Comparison of ENCODE assay signal across 12 mouse cellular contexts in genomic region chr9:110459145-110459727, GRCm38 (mm10). TPM values are rescaled to one million over a fixed set of nuclear protein-coding genes. Genes with fewer than 3 reads are reported as not detected.
DNase-seq lines count a peak whose midpoint lies in the region; ATAC-seq and TF ChIP-seq lines count a peak whose summit lies in the region.
"Had no signal": no experiment of that assay in that cellular context is flagged by ENCODE, and none has a peak within 500 bp of the region (broad histone marks: within the 10 kb centered on the region; RNA-seq: fewer than 3 reads in every experiment).

No protein-coding gene starts in this region.

- no peak for ATAC-seq in kidney, embryonic 16.5 days (ENCODE audit: low FRiP score, low TSS enrichment)

- no peak overlapping the region for H3K4me3 ChIP-seq in kidney, adult 2 months (ENCODE audit: insufficient read depth, low read depth, low read length)
- no peak overlapping the region for H3K4me3 ChIP-seq in kidney, embryonic 16.5 days (ENCODE audit: low read length)
- H3K4me3 ChIP-seq in bone marrow macrophage, adult 2 months (ENCODE audit: insufficient read depth, low read length) = no peak overlapping the region
- H3K4me3 ChIP-seq: embryonic facial prominence, embryonic 15.5 days; heart, adult 2 months; left cerebral cortex, adult 2 months had no signal

- DNase-seq in kidney, adult 2 months = peak; percentile 42
- DNase-seq in kidney, postnatal 25 days = peak; percentile 21 to 46
- peak; percentile 42 to 49 for DNase-seq in monocyte, adult 2 months (ENCODE audit: low read depth in 1 of 2, low spot score in 2 of 2)
- DNase-seq in yolk sac, embryonic 10.5 days (ENCODE audit: low spot score) = no peak
- DNase-seq in cerebellum, postnatal 10 days = no peak
- no peak for DNase-seq in urinary bladder, postnatal 36 days (ENCODE audit: low spot score in 2 of 2)
- DNase-seq: right cerebral cortex, postnatal 4 days had no signal

- H3K27me3 ChIP-seq in kidney, adult 2 months (replicated peaks; ENCODE audit: control insufficient read depth, insufficient read depth, low read length) = no peaks in the 10 kb centered on the region
- H3K27me3 ChIP-seq in kidney, embryonic 16.5 days (ENCODE audit: insufficient read depth, low read length) = no peaks in the 10 kb centered on the region
- H3K27me3 ChIP-seq: embryonic facial prominence, embryonic 15.5 days had no signal

- no peak for TF ChIP-seq CTCF in kidney, adult 2 months (conservative IDR thresholded peaks at IDR 0.05; ENCODE audit: insufficient read depth, insufficient read length, low read depth, low read length)
- no peak for TF ChIP-seq CTCF in bone marrow macrophage, adult 2 months (IDR thresholded peaks at IDR 0.05; ENCODE audit: low read depth, low read length)

- no peak for TF ChIP-seq POLR2A in kidney, adult 2 months (IDR thresholded peaks at IDR 0.05; ENCODE audit: low read depth, low read length)
- TF ChIP-seq POLR2A in bone marrow macrophage, adult 2 months (IDR thresholded peaks at IDR 0.05; ENCODE audit: borderline replicate concordance, low read depth, low read length) = no peak

- no peaks in the 10 kb centered on the region for H3K4me1 ChIP-seq in kidney, adult 2 months (ENCODE audit: control insufficient read depth, insufficient read depth, low read length)
- no peaks in the 10 kb centered on the region for H3K4me1 ChIP-seq in kidney, embryonic 16.5 days (ENCODE audit: insufficient read depth, low read length)
- peaks cover 35% of the 10 kb centered on the region for H3K4me1 ChIP-seq in bone marrow macrophage, adult 2 months (ENCODE audit: control insufficient read depth, insufficient read depth, low read length)
- H3K4me1 ChIP-seq: embryonic facial prominence, embryonic 15.5 days had no signal

- no peak overlapping the region for H3K9ac ChIP-seq in kidney, embryonic 16.5 days (replicated peaks; ENCODE audit: low read length)
- H3K9ac ChIP-seq: embryonic facial prominence, embryonic 15.5 days had no signal

- no peaks in the 10 kb centered on the region for H3K9me3 ChIP-seq in kidney, embryonic 16.5 days (ENCODE audit: low read length)
- H3K9me3 ChIP-seq: embryonic facial prominence, embryonic 15.5 days had no signal

- no peak overlapping the region for H3K4me2 ChIP-seq in kidney, embryonic 16.5 days (replicated peaks; ENCODE audit: low read depth, low read length)
- H3K4me2 ChIP-seq: embryonic facial prominence, embryonic 15.5 days had no signal

- WGBS in kidney, adult 2 months = 38% methylated on average over 2 of the region's 2 CpGs
- whole genome bisulfite sequencing in kidney, embryonic 16.5 days = 48% methylated on average over 2 of the region's 2 CpGs

- 0 out of 2 replicates have a peak overlapping the region, but pooled peaks have one; percentile 14 for H3K27ac ChIP-seq in kidney, adult 2 months (ENCODE audit: insufficient read depth, low read depth, low read length)
- H3K27ac ChIP-seq in kidney, embryonic 16.5 days (ENCODE audit: low read length) = no peak overlapping the region
- peak overlapping the region; percentile 94 for H3K27ac ChIP-seq in bone marrow macrophage, adult 2 months (ENCODE audit: insufficient read depth, low read depth, low read length)
- H3K27ac ChIP-seq: embryonic facial prominence, embryonic 15.5 days; heart, adult 2 months; left cerebral cortex, adult 2 months had no signal

- no peaks in the 10 kb centered on the region for H3K36me3 ChIP-seq in kidney, adult 2 months (ENCODE audit: control insufficient read depth, insufficient read depth, low read length)
- H3K36me3 ChIP-seq in kidney, embryonic 16.5 days (ENCODE audit: insufficient read depth, low read length) = no peaks in the 10 kb centered on the region

RNA-seq across cellular contexts. Expression of gene Klhl18, which starts 17.3 kb away (rescaled TPM):
- polyA plus RNA-seq in kidney, adult 2 months (2012; rRNA removed) = 17.4 and 17.8 TPM in 2 replicates
- polyA plus RNA-seq in kidney, embryonic 16.5 days (2015; fragmentation: Nextera tagmentation; extraction: Ambion mirVana) = 9.3 and 11.6 TPM in 2 replicates
- 17.4 and 19.3 TPM in 2 replicates for polyA plus RNA-seq in bone marrow macrophage, adult 2 months (2012; ENCODE audit: insufficient read depth, insufficient read length, missing spikeins)

RNA-seq across cellular contexts. Expression of gene Kif9, which starts 17.5 kb away (rescaled TPM):
- 1.8 and 3.1 TPM in 2 replicates for polyA plus RNA-seq in kidney, adult 2 months (2012; rRNA removed)
- 1.4 and 1.7 TPM in 2 replicates for polyA plus RNA-seq in kidney, embryonic 16.5 days (2015; fragmentation: Nextera tagmentation; extraction: Ambion mirVana)
- polyA plus RNA-seq in bone marrow macrophage, adult 2 months (2012; ENCODE audit: insufficient read depth, insufficient read length, missing spikeins) = 3.9 and 4.8 TPM in 2 replicates

RNA-seq across cellular contexts. Expression of gene Ngp, which starts 39.7 kb away (rescaled TPM):
- 0.17 TPM in 1 of 2 replicates, not detected in the other for polyA plus RNA-seq in kidney, adult 2 months (2012; rRNA removed)
- 3.4 and 4.8 TPM in 2 replicates for polyA plus RNA-seq in kidney, embryonic 16.5 days (2015; fragmentation: Nextera tagmentation; extraction: Ambion mirVana)
- 4.7 and 5.3 TPM in 2 replicates for polyA plus RNA-seq in bone marrow macrophage, adult 2 months (2012; ENCODE audit: insufficient read depth, insufficient read length, missing spikeins)

RNA-seq across cellular contexts. Expression of gene Ptpn23, which starts 51.2 kb away (rescaled TPM):
- 26.6 and 29.2 TPM in 2 replicates for polyA plus RNA-seq in kidney, adult 2 months (2012; rRNA removed)
- polyA plus RNA-seq in kidney, embryonic 16.5 days (2015; fragmentation: Nextera tagmentation; extraction: Ambion mirVana) = 15.8 and 20.7 TPM in 2 replicates
- polyA plus RNA-seq in bone marrow macrophage, adult 2 months (2012; ENCODE audit: insufficient read depth, insufficient read length, missing spikeins) = 28.5 and 29.9 TPM in 2 replicates

Comparison
In these comparisons a context has a peak if more than half of its experiments do, and no peak if none do; other contexts are left out.
1. DNase-seq: peak in kidney, adult 2 months (single experiment), kidney, postnatal 25 days (2 of 2) and monocyte, adult 2 months (2 of 2); none in yolk sac, embryonic 10.5 days (single experiment), cerebellum, postnatal 10 days (0 of 2) and urinary bladder, postnatal 36 days (0 of 2).